Mouse (Mus musculus) erythroblast, adult 5-6 weeks (primary cell): ENCODE measurements around the gene Ttc27. TPM values are rescaled to one million over a fixed set of nuclear protein-coding genes. Genes with fewer than 3 reads are reported as not detected.
"Not testable (repeated sequence)": the region's sequence is repeated elsewhere in the genome, so short reads cannot be mapped to it uniquely, and the experiment has no call there.

Source experiments
- ATAC-seq: replicated peaks from 2 replicates; pipeline ENCODE4 v1.8.0; 2016; ENCODE audit warnings: moderate number of reproducible peaks, mild to moderate bottlenecking, moderate TSS enrichment, inconsistent platforms; ENCODE audit not compliant: poor library complexity, low FRiP score, severe bottlenecking
- total RNA-seq, 2 experiments: library from RNA; stranded (forward) in 1 of 2; stranded (reverse) in 1 of 2; fragments of 150-400 nt in 1 of 2; fragments of 200-764, 138-1000 nt in 1 of 2; gene quantifications; 2 replicates each; pipeline versions ENCODE4 v1.2.3 to v1.2.4; 2015 to 2017; ENCODE audit warnings: low replicate concordance in 2 of 2

Gene Ttc27
- 10.0 and 11.0 TPM in 2 replicates for total RNA-seq (2015; ENCODE audit: low replicate concordance)
- 10.5 and 10.7 TPM in 2 replicates for total RNA-seq (2017; ENCODE audit: low replicate concordance)

DNA sequence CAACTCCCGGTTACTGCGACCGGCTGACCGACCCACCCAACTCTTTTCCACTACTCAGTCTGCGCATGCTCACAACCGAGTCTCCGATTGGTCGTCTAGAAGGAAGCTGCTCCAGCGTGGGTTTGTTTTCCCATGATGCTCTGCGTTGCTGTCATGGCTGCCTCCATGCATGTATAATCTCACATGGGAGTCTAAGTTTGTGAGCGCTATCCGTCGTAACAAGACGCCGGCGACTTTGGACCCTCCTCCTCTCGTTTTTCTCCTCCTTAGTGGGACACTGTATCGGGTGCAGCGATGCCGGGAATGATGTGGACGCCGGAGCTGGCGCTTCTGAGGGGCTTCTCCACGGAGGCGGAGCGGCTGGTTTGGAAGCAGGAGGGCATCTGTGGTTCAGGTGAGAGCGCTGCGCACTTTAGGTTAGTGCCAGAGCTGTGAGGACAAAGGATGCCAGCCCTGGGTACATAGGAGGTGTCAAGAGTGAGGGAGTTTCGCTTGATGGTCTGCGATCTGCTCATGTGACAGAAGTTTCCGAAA lies at the start of gene Ttc27:
Gene Ttc27 (plus strand): TSS at position 115 of the 534 bp plus-strand sequence.
- ATAC-seq, result peak; percentile 98

DNA sequence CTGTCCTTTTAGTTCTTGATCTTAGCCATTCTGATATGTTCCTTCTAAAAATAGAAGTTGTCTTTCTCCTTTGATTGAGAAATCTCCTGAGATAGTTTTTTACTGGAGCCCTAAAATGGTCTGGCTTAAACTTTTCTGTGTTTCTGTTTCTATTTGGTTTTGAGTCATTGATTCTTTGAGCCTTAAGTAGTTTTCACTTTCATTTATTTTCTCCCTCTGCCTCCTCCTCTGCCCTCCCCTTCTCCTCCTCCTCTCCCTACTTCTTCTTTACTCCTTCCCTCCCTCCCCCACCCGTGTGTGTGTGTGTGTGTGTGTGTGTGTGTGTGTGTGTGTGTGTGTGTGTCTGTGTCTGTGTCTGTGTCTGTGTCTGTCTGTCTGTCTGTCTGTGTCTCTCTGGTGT lies 49.5 kb upstream of the Ttc27 start:
- no peak for ATAC-seq

GRCm38 (mm10) chr17:74670031-74670430 lies 47.5 kb upstream of the Ttc27 start:
- ATAC-seq, result no peak

- ATAC-seq, result no peak
Observed at GRCm38 (mm10) chr17:74672446-74672845, 45.1 kb upstream of the Ttc27 start.

DNA sequence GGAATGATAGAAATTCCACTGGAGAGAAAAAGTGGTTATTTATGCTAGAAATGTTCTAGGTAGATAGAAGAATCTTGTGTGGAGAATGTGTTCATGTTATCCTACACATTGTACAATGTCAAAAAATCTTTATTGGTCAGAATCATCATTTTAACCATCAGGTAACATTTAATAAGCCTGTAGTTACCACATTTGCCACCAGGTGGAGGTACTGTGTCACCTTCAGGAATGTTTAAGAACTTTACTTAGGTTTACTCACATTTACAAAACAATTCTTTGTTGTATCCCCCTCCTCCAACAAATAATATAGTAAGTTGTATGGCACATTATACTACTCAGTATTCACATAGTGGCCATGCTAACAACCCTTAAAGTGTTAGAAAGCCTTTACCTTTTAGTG lies 44.3 kb upstream of the Ttc27 start:
- ATAC-seq, result peak; percentile 75

DNA sequence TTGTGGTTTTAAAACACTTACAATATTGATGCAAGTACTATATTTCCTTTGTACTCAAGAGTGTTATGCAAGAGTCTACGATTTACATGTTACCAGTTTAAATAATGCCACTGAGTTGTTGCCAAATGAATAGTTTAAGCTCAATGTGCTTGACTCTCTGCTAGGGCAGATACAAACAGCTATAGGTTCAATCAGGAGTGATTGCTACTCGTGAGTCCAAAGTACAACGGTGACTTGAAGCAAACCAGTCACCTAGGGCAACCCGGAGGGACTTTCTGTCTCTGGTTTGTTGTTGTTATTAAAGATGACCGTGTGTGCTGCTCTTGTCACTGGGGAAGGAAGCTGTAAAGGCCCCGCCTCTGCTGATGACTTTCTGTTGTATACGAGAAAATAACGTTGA lies 39.5 kb upstream of the Ttc27 start:
- ATAC-seq, result no peak

- ATAC-seq, result no peak
Observed at GRCm38 (mm10) chr17:74684927-74685326, 32.6 kb upstream of the Ttc27 start.

DNA sequence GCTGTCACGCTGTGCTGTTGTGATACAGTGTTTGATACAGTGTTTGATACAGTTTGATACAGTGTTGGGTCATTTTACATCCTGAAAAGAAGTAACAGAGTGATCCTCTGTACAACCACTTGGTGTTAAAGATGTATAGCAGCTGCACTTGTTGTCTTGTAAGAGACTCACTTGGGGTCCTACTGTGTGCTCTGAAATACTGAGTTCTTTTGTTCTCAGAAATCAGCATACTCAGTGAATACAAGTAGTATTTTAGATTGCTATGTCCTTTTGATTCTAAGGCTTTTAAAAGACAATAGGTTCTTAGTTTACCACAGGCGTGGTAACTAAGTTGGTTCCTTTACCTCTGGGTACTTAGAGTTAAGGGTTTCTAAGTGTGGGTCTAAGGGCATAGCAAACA lies 29.0 kb upstream of the Ttc27 start:
- ATAC-seq, result no peak

- ATAC-seq, result no peak
Observed at GRCm38 (mm10) chr17:74689406-74689805, 28.1 kb upstream of the Ttc27 start.

DNA sequence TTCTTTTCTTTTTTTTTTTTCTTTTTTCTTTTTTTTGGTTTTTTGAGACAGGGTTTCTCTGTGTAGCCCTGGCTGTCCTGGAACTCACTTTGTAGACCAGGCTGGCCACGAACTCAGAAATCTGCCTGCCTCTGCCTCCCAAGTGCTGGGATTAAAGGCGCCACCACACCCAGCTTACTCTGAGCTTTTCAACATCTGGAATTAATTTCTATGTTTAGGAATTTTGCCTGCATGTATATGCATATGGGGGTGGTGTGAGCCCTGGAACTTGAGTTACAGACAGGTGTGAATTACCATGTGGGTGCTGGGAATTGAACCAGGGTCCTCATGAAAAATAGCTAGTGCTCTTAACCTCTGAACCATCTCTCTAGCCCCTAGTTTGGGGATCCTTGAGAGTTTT lies 15.9 kb upstream of the Ttc27 start:
- not testable (repeated sequence) for ATAC-seq

- ATAC-seq, result no peak
Observed at GRCm38 (mm10) chr17:74705480-74705879, 12.1 kb upstream of the Ttc27 start.

DNA sequence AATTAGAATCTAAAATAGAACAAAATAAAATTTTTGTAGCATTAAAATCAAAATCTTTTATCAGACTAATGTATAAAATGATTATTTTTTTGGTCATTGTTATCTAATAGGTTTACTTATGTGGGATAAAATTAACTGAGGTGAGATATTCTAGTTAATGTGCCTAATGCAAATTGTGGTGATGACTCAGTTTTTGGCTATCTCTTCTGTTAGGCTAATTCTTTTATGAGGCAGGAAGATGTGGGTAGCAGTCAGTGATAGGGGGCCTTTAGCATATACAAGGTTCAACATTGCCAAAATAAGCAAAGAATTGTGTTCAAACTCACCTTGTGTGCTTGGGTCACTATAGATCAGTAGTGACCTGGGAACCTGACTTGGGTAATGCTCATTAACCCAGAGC lies 10.9 kb upstream of the Ttc27 start:
- no peak for ATAC-seq

- no peak for ATAC-seq
Observed at GRCm38 (mm10) chr17:74707637-74708152, 9.8 kb upstream of the Ttc27 start.

DNA sequence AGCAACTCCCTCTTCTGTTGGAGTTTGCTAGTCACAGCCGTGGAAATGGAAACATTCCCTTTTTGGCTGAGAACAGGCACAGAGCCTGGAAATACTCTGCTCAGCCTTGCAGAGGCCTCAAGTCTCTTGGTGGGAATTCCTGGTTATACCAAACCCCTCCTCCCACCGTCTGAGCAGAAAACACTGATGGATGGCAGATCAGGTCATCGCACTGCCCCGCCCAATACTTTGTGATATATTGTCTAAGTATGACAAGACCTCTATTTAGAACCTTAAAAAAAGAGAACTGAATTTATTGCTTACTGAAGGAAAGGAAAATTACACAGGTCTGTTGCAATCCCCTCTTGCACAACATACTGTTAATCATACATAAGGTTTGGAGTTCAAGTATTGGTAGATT lies 6.8 kb upstream of the Ttc27 start:
- no peak for ATAC-seq

GRCm38 (mm10) chr17:74711627-74712026 lies 5.9 kb upstream of the Ttc27 start:
- ATAC-seq, result no peak

GRCm38 (mm10) chr17:74715128-74715527 lies 2.4 kb upstream of the Ttc27 start:
- ATAC-seq, result no peak

DNA sequence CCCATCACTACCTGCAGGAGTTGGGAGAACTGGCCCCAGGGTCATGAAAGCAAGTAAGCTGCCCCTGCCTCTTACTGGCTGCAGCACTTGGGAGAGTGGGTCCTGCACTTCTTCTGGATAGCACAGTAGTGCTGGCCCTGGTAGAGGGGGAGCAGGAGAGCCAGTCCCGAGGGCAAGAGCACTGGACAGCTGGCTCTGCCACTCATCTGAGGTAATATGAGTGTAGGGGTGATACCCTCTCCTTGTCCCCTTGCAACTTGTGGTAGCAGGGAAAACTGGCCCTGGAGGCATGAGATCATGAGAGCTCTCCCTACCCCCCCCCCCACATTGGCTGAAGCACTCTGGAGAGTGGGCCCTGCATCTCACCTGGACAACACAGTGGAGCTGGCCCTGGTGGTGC lies 1.8 kb upstream of the Ttc27 start:
- ATAC-seq, result no peak

DNA sequence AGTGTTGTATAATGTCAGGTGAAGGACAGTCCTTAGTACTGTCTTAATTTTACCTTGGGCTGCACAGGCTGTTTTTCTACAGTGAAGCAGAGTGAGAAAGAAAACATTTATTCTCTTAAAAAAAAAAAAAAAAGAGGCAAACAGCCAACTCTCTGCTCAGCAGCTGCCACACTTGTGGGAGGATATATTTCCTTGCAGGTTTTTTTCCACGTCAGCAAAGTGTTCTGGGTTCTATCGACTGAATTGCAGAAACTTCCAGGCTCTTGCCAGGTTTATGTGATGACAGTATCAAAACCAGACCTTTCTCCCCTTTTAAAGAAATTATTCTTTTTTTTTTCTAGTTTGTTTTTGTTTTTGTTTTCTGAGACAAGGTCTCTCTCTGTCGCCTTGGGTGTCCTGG lies 889 bp upstream of the Ttc27 start:
- no peak for ATAC-seq

- ATAC-seq, result no peak
Observed at GRCm38 (mm10) chr17:74717091-74717617, 378 bp upstream of the Ttc27 start.

DNA sequence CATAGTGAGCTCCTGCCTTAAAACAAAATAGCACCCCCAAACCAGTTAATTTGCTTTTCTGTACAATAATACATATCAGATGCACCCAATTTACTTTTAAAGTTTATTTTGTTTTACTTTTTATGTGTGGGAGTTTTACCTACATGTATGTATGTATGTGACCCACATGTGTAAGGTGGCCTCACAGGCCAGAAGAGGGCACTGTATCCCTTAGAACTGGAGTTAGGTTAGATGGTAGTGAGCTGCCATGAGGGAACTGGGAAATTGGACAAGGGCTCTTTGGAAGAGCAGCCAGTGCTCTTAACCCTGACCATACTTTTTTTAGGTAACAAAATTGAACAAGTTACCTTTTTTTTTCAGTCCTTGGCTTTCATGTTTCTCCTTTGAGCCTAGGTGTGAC lies 15.3 kb downstream of the Ttc27 start:
- no peak for ATAC-seq

DNA sequence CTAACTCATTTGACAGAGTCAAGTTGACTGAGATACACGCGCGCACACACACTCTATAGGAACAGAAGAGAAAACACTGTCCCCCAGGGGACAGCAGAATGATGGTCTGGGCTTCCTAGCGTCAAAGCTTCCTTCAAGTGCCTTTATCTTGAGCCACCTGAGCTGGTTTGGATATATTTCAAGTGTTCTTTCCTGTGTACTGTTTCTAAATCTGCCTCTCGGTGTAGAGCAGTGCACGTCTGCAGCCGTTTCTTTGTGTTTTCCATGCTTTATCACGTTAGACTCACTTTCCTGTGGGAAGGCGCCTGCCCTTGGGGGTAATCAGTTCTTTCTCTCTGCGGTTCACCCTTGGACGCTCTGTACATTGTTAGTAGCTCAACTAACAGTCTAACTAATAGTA lies 17.9 kb downstream of the Ttc27 start:
- no peak for ATAC-seq

DNA sequence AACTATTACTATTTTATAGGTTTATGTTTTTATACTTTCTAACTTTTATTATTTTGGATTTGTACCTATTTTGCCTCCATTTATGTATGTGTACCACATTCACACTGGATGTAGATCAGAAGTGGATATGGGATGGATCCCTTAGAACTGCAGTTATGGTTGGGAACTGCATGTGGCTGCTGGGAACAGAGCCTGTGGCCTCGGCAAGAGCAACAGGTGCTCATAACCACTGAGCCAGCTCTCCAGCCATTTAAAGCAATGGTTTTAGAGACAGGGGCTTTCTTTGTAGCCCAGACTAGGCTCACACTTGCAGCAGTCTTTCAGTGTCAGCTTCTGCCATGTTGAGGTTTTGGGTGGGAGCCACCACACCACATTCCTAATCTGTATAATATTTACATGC lies 32.1 kb downstream of the Ttc27 start:
- ATAC-seq, result no peak
